Mouse (Mus musculus) forebrain, embryonic 16.5 days (tissue): ENCODE results near the gene BC080695. TPM values are rescaled to one million over a fixed set of nuclear protein-coding genes. Genes with fewer than 3 reads are reported as not detected.
"Not testable (repeated sequence)": the region's sequence is repeated elsewhere in the genome, so short reads cannot be mapped to it uniquely, and the experiment has no call there.

Source experiments
- ATAC-seq: fragments of 200-750 bp; cut with Nextera tagmentation; 2 replicates; pipeline ENCODE4 v1.8.0; 2017; ENCODE audit warnings: mild to moderate bottlenecking, moderate library complexity
- H3K27ac ChIP-seq: fragments of 300-500 bp; sonication (generic); 2 replicates; pipeline ENCODE4 v1.5.1; 2014; ENCODE audit warnings: low read length, control low read depth
- H3K27me3 ChIP-seq: fragments of 300-500 bp; sonication (generic); replicated peaks from 2 replicates; pipeline ENCODE4 v1.6.1; 2014; ENCODE audit warnings: low read length; ENCODE audit not compliant: control insufficient read depth, insufficient read depth
- H3K36me3 ChIP-seq: fragments of 300-500 bp; sonication (generic); 2 replicates; pipeline ENCODE4 v1.6.1; 2014; ENCODE audit not compliant: control insufficient read depth, insufficient read depth
- H3K4me1 ChIP-seq: fragments of 300-500 bp; sonication (generic); replicated peaks from 2 replicates; pipeline ENCODE4 v1.6.1; 2014; ENCODE audit warnings: low read length; ENCODE audit not compliant: control insufficient read depth, insufficient read depth
- H3K4me2 ChIP-seq: fragments of 300-500 bp; sonication (generic); 2 replicates; pipeline ENCODE4 v1.6.1; 2014; ENCODE audit warnings: mild to moderate bottlenecking, low read length, control low read depth
- H3K4me3 ChIP-seq: fragments of 300-500 bp; sonication (generic); replicated peaks from 2 replicates; pipeline ENCODE4 v1.5.1; 2014; ENCODE audit warnings: mild to moderate bottlenecking, low read length, control low read depth
- H3K9ac ChIP-seq: fragments of 300-500 bp; sonication (generic); replicated peaks from 2 replicates; pipeline ENCODE4 v1.6.1; 2014; ENCODE audit warnings: low read depth, low read length, control low read depth
- H3K9me3 ChIP-seq: fragments of 300-500 bp; sonication (generic); 2 replicates; pipeline ENCODE4 v1.6.1; 2016; ENCODE audit warnings: low read length; ENCODE audit not compliant: control insufficient read depth
- WGBS: fragments of 180-500 bp; shearing (Covaris S2); extraction: QIAGEN DNeasy Blood & Tissue Kit; methylation state at CpG from one replicate; pipeline ENCODE4 v1.1.7; 2014; 5-methylcytosine and 5-hydroxymethylcytosine counted together
- polyA plus RNA-seq: library from polyadenylated mRNA; unstranded; fragments of >200 nt; fragmentation: Nextera tagmentation; extraction: Ambion mirVana; gene quantifications from 2 replicates; pipeline ENCODE4 v1.2.1, GENCODE M21; 2015

The BC080695 gene
- not detected in 2 replicates for polyA plus RNA-seq

GRCm38 (mm10) chr4:143551400-143551799 is at the start of gene BC080695, which contains the start of gene Gm13057:
BC080695 (plus strand) TSS chr4:143551700.
Gm13057 (plus strand) TSS chr4:143551709.
- H3K9me3 ChIP-seq, H3K4me1 ChIP-seq, H3K4me2 ChIP-seq, ATAC-seq, H3K9ac ChIP-seq, H3K27ac ChIP-seq, H3K27me3 ChIP-seq, H3K36me3 ChIP-seq, H3K4me3 ChIP-seq: not testable (repeated sequence)
- WGBS: no CpG with 5 or more reads among the region's 3 CpGs

- no peak within 1 kb of the TSS for H3K27ac ChIP-seq
- H3K27me3 ChIP-seq: no peaks in the 10 kb centered on the region
- no peaks in the 10 kb centered on the region for H3K9me3 ChIP-seq
- no peaks in the 10 kb centered on the region for H3K4me1 ChIP-seq
- H3K36me3 ChIP-seq: no peaks in the 10 kb centered on the region
- no peak within 1 kb of the TSS for H3K9ac ChIP-seq
- no peak within 1 kb of the TSS for H3K4me2 ChIP-seq
- ATAC-seq: no peak
- WGBS: 84% methylated on average over 3 of the region's 3 CpGs
- no peak within 1 kb of the TSS for H3K4me3 ChIP-seq
Measured at GRCm38 (mm10) chr4:143511043-143511442, 40.5 kb upstream of the BC080695 start, which contains the start of gene Gm13043. Gm13043 (plus strand) TSS chr4:143511343.

- H3K4me1 ChIP-seq, H3K27me3 ChIP-seq, H3K27ac ChIP-seq, H3K4me2 ChIP-seq, H3K9ac ChIP-seq, H3K36me3 ChIP-seq, ATAC-seq, H3K9me3 ChIP-seq, H3K4me3 ChIP-seq: not testable (repeated sequence)
- WGBS: no CpG with 5 or more reads among the region's 3 CpGs
Measured at GRCm38 (mm10) chr4:143535654-143536053, 15.8 kb upstream of the BC080695 start, which contains the start of gene Gm13040. Gm13040 (plus strand) TSS chr4:143535954.

- not testable (repeated sequence) for ATAC-seq, H3K27me3 ChIP-seq, H3K4me2 ChIP-seq
Measured at GRCm38 (mm10) chr4:143611927-143612326, 60.4 kb downstream of the BC080695 start.

GRCm38 (mm10) chr4:143614703-143615102 is 63.2 kb downstream of the BC080695 start, which contains the start of gene Gm13083:
Gm13083 (plus strand) TSS chr4:143615003.
- H3K4me2 ChIP-seq, H3K27me3 ChIP-seq, H3K27ac ChIP-seq, H3K9me3 ChIP-seq, H3K4me3 ChIP-seq, ATAC-seq, H3K36me3 ChIP-seq, H3K4me1 ChIP-seq, H3K9ac ChIP-seq: not testable (repeated sequence)

More at GRCm38 (mm10) chr4:143611927-143612326, 60.4 kb downstream of the BC080695 start:
- H3K9ac ChIP-seq, H3K4me3 ChIP-seq, H3K9me3 ChIP-seq, H3K4me1 ChIP-seq, H3K27ac ChIP-seq, H3K36me3 ChIP-seq: not testable (repeated sequence)
- 86% methylated on average over 9 of the region's 9 CpGs for WGBS

GRCm38 (mm10) chr4:143618101-143618500 is 66.6 kb downstream of the BC080695 start:
- not testable (repeated sequence) for H3K36me3 ChIP-seq, H3K4me3 ChIP-seq, H3K4me2 ChIP-seq, H3K4me1 ChIP-seq, ATAC-seq, H3K9me3 ChIP-seq, H3K9ac ChIP-seq, H3K27ac ChIP-seq, H3K27me3 ChIP-seq
- 80% methylated on average over 4 of the region's 4 CpGs for WGBS

Other genes with a start within 250 kb of the BC080695 start
- gene Lrrc38, start 201.9 kb upstream of the BC080695 start, polyA plus RNA-seq: 0.09 and 0.17 TPM in 2 replicates
- gene Pramel1, start 157.3 kb upstream of the BC080695 start, polyA plus RNA-seq: not detected in 2 replicates
- 30.2 and 32.0 TPM in 2 replicates for gene Pramef8, start 139.3 kb upstream of the BC080695 start, polyA plus RNA-seq
- gene Oog4, start 101.4 kb upstream of the BC080695 start, polyA plus RNA-seq: not detected in 2 replicates
- not detected in 2 replicates for gene Gm13043, start 40.4 kb upstream of the BC080695 start, polyA plus RNA-seq
- not detected in 2 replicates for gene Gm13040, start 15.7 kb upstream of the BC080695 start, polyA plus RNA-seq
- not detected in 2 replicates for gene Gm13057, start within 50 bp of the BC080695 start, polyA plus RNA-seq
- gene Gm13083, start 63.3 kb downstream of the BC080695 start, polyA plus RNA-seq: not detected in 2 replicates
- gene Gm13088, start 105.5 kb downstream of the BC080695 start, polyA plus RNA-seq: not detected in 2 replicates
- gene Gm13089, start 151.0 kb downstream of the BC080695 start, polyA plus RNA-seq: not detected in 2 replicates
- gene Gm13078, start 167.8 kb downstream of the BC080695 start, polyA plus RNA-seq: not detected in 2 replicates
- not detected in 2 replicates for gene Gm13023, start 237.7 kb downstream of the BC080695 start, polyA plus RNA-seq